Mouse (Mus musculus) E14TG2a.4 (cell line): ENCODE data around the gene Tnrc6b.

ENCODE experiments used
- CTCF ChIP-seq: conservative IDR thresholded peaks from 2 replicates; pipeline ENCODE4 v1.5.1; 2014; ENCODE audit warnings: low read length
- NANOG ChIP-seq: IDR thresholded peaks from 2 replicates; pipeline ENCODE4 v1.6.1; 2014; ENCODE audit warnings: borderline replicate concordance, low read length, mixed read lengths
- POU5F1 ChIP-seq: IDR thresholded peaks from 2 replicates; pipeline ENCODE4 v1.6.1; 2014; ENCODE audit warnings: low read length, borderline replicate concordance

- TF ChIP-seq CTCF: no peak
- no peak for TF ChIP-seq POU5F1
- TF ChIP-seq NANOG: no peak
These were observed 20.4 kb downstream of the Tnrc6b start for GRCm38 (mm10) chr15:80731511-80731910.
